Mouse (Mus musculus) G1E (cell line): ENCODE measurements at regions not wholly inside any gene's neighbourhood (a gene's known extent, or its start where the extent isn't known, plus 50 kb on each side); places are given as distances from the start of the nearest gene placed in this dataset.

Experiments
- CTCF ChIP-seq: IDR thresholded peaks from 2 replicates; pipeline ENCODE4 v1.5.1; 2012; ENCODE audit warnings: low read depth, low read length, inconsistent platforms, mixed read lengths
- GATA1 ChIP-seq: IDR thresholded peaks from 2 replicates; pipeline ENCODE4 v1.6.1; 2012; ENCODE audit warnings: borderline replicate concordance, low read length, inconsistent platforms, mixed read lengths
- GATA2 ChIP-seq: IDR thresholded peaks from 2 replicates; pipeline ENCODE4 v1.6.1; 2012; ENCODE audit warnings: low read depth, low read length, inconsistent platforms, borderline replicate concordance
- POLR2AphosphoS5 ChIP-seq: IDR thresholded peaks from 2 replicates; pipeline ENCODE4 v1.6.1; 2012; ENCODE audit warnings: low read depth, low read length, inconsistent platforms; ENCODE audit not compliant: insufficient replicate concordance
- TAL1 ChIP-seq: conservative IDR thresholded peaks from 2 replicates; pipeline ENCODE4 v1.6.1; 2012; ENCODE audit warnings: low read depth, low read length, inconsistent platforms, mixed read lengths

GRCm38 (mm10) chr6:66291576-66291975 lies 243.6 kb upstream of the Mad2l1 start:
- TF ChIP-seq GATA1: no peak
- no peak for TF ChIP-seq CTCF
- no peak for TF ChIP-seq POLR2AphosphoS5
- no peak for TF ChIP-seq TAL1
- no peak for TF ChIP-seq GATA2
